Mouse (Mus musculus) heart, postnatal 0 days (tissue): ENCODE measurements at regions not wholly inside any gene's neighbourhood (a gene's known extent, or its start where the extent isn't known, plus 50 kb on each side); places are given as distances from the start of the nearest gene placed in this dataset.

Source experiments
- CTCF ChIP-seq: IDR thresholded peaks from 2 replicates; pipeline ENCODE4 v1.5.1; 2016; ENCODE audit warnings: antibody characterized with exemption, control low read depth, low read depth
- EP300 ChIP-seq: IDR thresholded peaks from 2 replicates; pipeline ENCODE4 v1.6.1; 2016; ENCODE audit warnings: antibody characterized with exemption, low read depth

- TF ChIP-seq CTCF: no peak
- TF ChIP-seq EP300: no peak
These were observed 74.6 kb upstream of the Tgfbr2 start for GRCm38 (mm10) chr9:116249791-116250190.
